In the genomic region with DNA sequence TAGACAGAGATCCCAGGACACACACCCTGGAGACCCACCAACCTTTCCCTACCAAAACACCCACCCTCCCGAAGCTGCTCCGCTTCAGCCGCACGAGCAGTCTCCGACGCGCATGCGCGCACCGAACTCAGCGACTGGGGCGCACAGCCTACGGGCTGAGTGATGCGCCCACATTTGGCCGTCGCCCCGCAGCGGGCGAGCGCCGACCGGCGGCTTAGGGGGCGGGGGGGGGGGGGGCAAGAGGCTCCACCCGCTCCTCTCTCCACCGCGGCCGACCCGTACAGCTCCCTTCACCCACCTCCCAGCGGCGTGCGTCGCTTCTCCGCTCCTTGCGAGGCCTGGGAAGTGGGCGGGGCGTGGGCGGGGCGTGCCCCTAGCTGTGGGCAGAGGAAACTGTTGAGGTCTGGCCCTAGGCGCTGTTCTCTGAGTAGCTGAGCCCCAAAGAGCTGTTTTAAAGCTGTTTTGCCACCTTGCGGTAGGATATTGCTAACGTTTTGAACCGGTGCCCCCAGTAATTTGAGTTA, we compare ENCODE assay signal across 8 mouse cellular contexts. TPM values are rescaled to one million over a fixed set of nuclear protein-coding genes. Genes with fewer than 3 reads are reported as not detected.
DNase-seq lines count a peak whose midpoint lies in the region; TF ChIP-seq lines count a peak whose summit lies in the region.

A gene (minus strand): TSS at position 356 of the 524 bp plus-strand sequence.

- H3K36me3 ChIP-seq in megakaryocyte, embryonic 14.5 days (replicated peaks; ENCODE audit: low read length): peaks cover 32% of the 10 kb centered on the region

- DNase-seq in WW6 (ENCODE audit: low read depth, low spot score): peak; percentile 88
- peak; percentile 33 to 80 for DNase-seq in cerebellum, postnatal 4 days (ENCODE audit: low spot score in 2 of 2)
- DNase-seq in gastrocnemius, adult 2 months: peak; percentile 95
- peak; percentile 69 for DNase-seq in hindlimb bud, embryonic 11.5 days (ENCODE audit: extremely low spot score, low read depth, low spot score)
- peak; percentile 53 to 66 for DNase-seq in left cerebral cortex, adult 8-10 months (ENCODE audit: low spot score in 2 of 2)
- peak; percentile 89 to 93 for DNase-seq in right cerebral cortex, postnatal 10 days (ENCODE audit: low spot score in 2 of 2)
- DNase-seq in urinary bladder, postnatal 25 days (ENCODE audit: low spot score): peak; percentile 76

- intact Hi-C loops in gastrocnemius, adult 2 months (cut with DNase I): loop anchor here (1.0 to 5.0 kb wide), 2 partner anchors 106 to 174 kb away; a partner anchor contains a TSS

- TF ChIP-seq CTCF in gastrocnemius, adult 2 months (IDR thresholded peaks at IDR 0.05): peak; percentile 76

- peaks cover 17% of the 10 kb centered on the region for H3K4me1 ChIP-seq in megakaryocyte, embryonic 14.5 days

- H3K27ac ChIP-seq in gastrocnemius, adult 2 months: peak within 1 kb of the TSS; percentile 92

- H3K27me3 ChIP-seq in megakaryocyte, embryonic 14.5 days (replicated peaks): no peaks in the 10 kb centered on the region

- peak within 1 kb of the TSS; percentile 76 for H3K4me3 ChIP-seq in gastrocnemius, adult 2 months
- peak within 1 kb of the TSS; percentile 93 for H3K4me3 ChIP-seq in megakaryocyte, embryonic 14.5 days (replicated peaks)

- H3K9me3 ChIP-seq in megakaryocyte, embryonic 14.5 days: no peaks in the 10 kb centered on the region

RNA-seq across cellular contexts. Expression of the gene that starts here (rescaled TPM):
- total RNA-seq in gastrocnemius, adult 2 months (2021): 1 to 10 TPM; 2.8 to 3.4 TPM
- total RNA-seq in left cerebral cortex, adult 8-10 months (2022): 1 to 10 TPM; 1.6 to 3.5 (median 2.1) TPM
- polyA plus RNA-seq in megakaryocyte, embryonic 14.5 days (2012; ENCODE audit: insufficient read depth, low replicate concordance): 0.62 and 0.86 TPM in 2 replicates

Comparison
In these comparisons a context has a peak if more than half of its experiments do, and no peak if none do; other contexts are left out.
1. Peak in every context shown above with its lines: DNase-seq, H3K4me3 ChIP-seq and H3K27ac ChIP-seq.